Mouse (Mus musculus) heart, embryonic 14.5 days (tissue): ENCODE data around the gene Dkk1. TPM values are rescaled to one million over a fixed set of nuclear protein-coding genes. Genes with fewer than 3 reads are reported as not detected.

ENCODE experiments used
- ATAC-seq: fragments of 200-750 bp; cut with Nextera tagmentation; 2 replicates; pipeline ENCODE4 v1.8.0; 2017; ENCODE audit warnings: low read depth, moderate TSS enrichment; ENCODE audit not compliant: insufficient number of reproducible peaks, insufficient read depth, low FRiP score
- H3K27ac ChIP-seq, 2 experiments: fragments of 200-500 bp in 1 of 2; fragments of 300-500 bp in 1 of 2; sonication (generic) in 1 of 2; replicated peaks in 1 of 2; 2 replicates each; pipeline ENCODE4 v1.5.1; 2012 to 2014; ENCODE audit warnings: low read depth in 2 of 2, low read length in 2 of 2, control low read depth in 1 of 2, mild to moderate bottlenecking in 1 of 2, mixed read lengths in 1 of 2; ENCODE audit not compliant: control insufficient read depth in 1 of 2, insufficient read depth in 1 of 2
- H3K27me3 ChIP-seq: fragments of 300-500 bp; sonication (generic); 2 replicates; pipeline ENCODE4 v1.6.1; 2014; ENCODE audit warnings: mild to moderate bottlenecking, low read length, control low read depth; ENCODE audit not compliant: control insufficient read depth, insufficient read depth
- H3K36me3 ChIP-seq: fragments of 300-500 bp; sonication (generic); 2 replicates; pipeline ENCODE4 v1.6.1; 2014; ENCODE audit warnings: mild to moderate bottlenecking, control low read depth, low read length, mixed read lengths; ENCODE audit not compliant: control insufficient read depth, insufficient read depth
- H3K4me1 ChIP-seq, 2 experiments: fragments of 200-500 bp in 1 of 2; fragments of 300-500 bp in 1 of 2; sonication (generic) in 1 of 2; 2 replicates each; pipeline ENCODE4 v1.6.1; 2012 to 2014; ENCODE audit warnings: low read length in 2 of 2, control low read depth in 1 of 2, mixed read lengths in 1 of 2; ENCODE audit not compliant: control insufficient read depth in 2 of 2, insufficient read depth in 2 of 2
- H3K4me2 ChIP-seq: fragments of 300-500 bp; sonication (generic); 2 replicates; pipeline ENCODE4 v1.6.1; 2014; ENCODE audit warnings: mild to moderate bottlenecking, low read length
- H3K4me3 ChIP-seq, 2 experiments: fragments of 200-500 bp in 1 of 2; fragments of 300-500 bp in 1 of 2; sonication (generic) in 1 of 2; 2 replicates each; pipeline ENCODE4 v1.5.1; 2012 to 2014; ENCODE audit warnings: low read length in 2 of 2, mild to moderate bottlenecking in 2 of 2, control low read depth in 1 of 2, low read depth in 1 of 2, moderate library complexity in 1 of 2; ENCODE audit not compliant: control insufficient read depth in 1 of 2, insufficient read depth in 1 of 2
- H3K9ac ChIP-seq: fragments of 300-500 bp; sonication (generic); 2 replicates; pipeline ENCODE4 v1.6.1; 2014; ENCODE audit warnings: mild to moderate bottlenecking, low read length
- H3K9me3 ChIP-seq: fragments of 300-500 bp; sonication (generic); 2 replicates; pipeline ENCODE4 v1.6.1; 2016; ENCODE audit warnings: low read length, control low read depth; ENCODE audit not compliant: control insufficient read depth
- WGBS: fragments of 180-500 bp; shearing (Covaris S2); extraction: QIAGEN DNeasy Blood & Tissue Kit; methylation state at CpG from one replicate; pipeline ENCODE4 v1.1.7; 2014; 5-methylcytosine and 5-hydroxymethylcytosine counted together
- polyA plus RNA-seq: library from polyadenylated mRNA; unstranded; fragments of >200 nt; fragmentation: Nextera tagmentation; extraction: Ambion mirVana; gene quantifications from 2 replicates; pipeline ENCODE4 v1.2.1, GENCODE M21; 2014

The Dkk1 gene
- 0.08 and 0.28 TPM in 2 replicates for polyA plus RNA-seq

GRCm38 (mm10) chr19:30549044-30549853, at the start of gene Dkk1:
TSS of gene Dkk1 (minus strand) at chr19:30549665.
- Histone ChIP-seq H3K9me3 (no peaks in the 10 kb centered on the region), H3K27ac (no peak within 1 kb of the TSS), H3K4me2 (peak within 1 kb of the TSS; percentile 79), H3K27me3 (peaks cover 51% of the 10 kb centered on the region), H3K4me3 (peak within 1 kb of the TSS; percentile 39 to 44), H3K9ac (peak within 1 kb of the TSS; percentile 30; the same call in 1 of the 2 replicates), H3K36me3 (no peaks in the 10 kb centered on the region), H3K4me1 (peaks cover 4 to 19% of the 10 kb centered on the region in 2 experiments; a peak in 3 of 4 replicates)
- 1% methylated on average over 24 of the region's 26 CpGs for WGBS
- no peak for ATAC-seq

- H3K9ac ChIP-seq, result no peak overlapping the region
- H3K36me3 ChIP-seq, result no peaks in the 10 kb centered on the region
- no peak overlapping the region for H3K4me3 ChIP-seq
- H3K27me3 ChIP-seq, result no peaks in the 10 kb centered on the region
- no peak overlapping the region for H3K27ac ChIP-seq
- no peak overlapping the region for H3K4me2 ChIP-seq
- ATAC-seq, result no peak
- H3K9me3 ChIP-seq, result no peaks in the 10 kb centered on the region
- WGBS, result 78% methylated on average over 3 of the region's 3 CpGs
- H3K4me1 ChIP-seq, result no peaks in the 10 kb centered on the region
These were observed 36.9 kb upstream of the Dkk1 start for GRCm38 (mm10) chr19:30586366-30586765.

- Histone ChIP-seq H3K27ac (no peak overlapping the region), H3K27me3 (no peaks in the 10 kb centered on the region), H3K9me3 (no peaks in the 10 kb centered on the region), H3K4me3 (no peak overlapping the region), H3K4me2 (no peak overlapping the region), H3K36me3 (no peaks in the 10 kb centered on the region), H3K9ac (no peak overlapping the region), H3K4me1 (no peaks in the 10 kb centered on the region)
- no peak for ATAC-seq
- WGBS, result 82% methylated on average over 6 of the region's 6 CpGs
These were observed 15.1 kb upstream of the Dkk1 start for GRCm38 (mm10) chr19:30564516-30564915.

DNA sequence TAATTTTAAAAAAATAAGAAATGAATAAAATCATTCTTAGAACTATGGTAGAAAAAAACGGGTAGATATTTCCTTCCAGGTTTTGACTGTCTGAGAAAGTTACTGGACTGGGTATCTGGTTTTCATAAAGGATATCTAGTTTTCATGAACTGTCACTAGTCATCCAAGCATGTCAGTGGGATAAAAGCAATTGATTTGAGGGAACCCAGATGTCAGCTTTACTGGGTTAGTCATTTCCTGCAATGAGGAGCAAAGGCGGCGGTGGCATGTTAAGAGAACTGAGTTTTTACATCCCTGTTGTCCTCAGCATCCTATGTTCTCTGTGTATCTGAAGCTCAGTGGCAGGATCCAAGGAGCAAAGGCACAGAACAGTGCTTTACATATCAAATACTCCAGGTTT, 14.4 kb upstream of the Dkk1 start:
- Histone ChIP-seq H3K9me3 (no peaks in the 10 kb centered on the region), H3K4me3 (no peak overlapping the region), H3K4me1 (no peaks in the 10 kb centered on the region), H3K4me2 (no peak overlapping the region), H3K36me3 (no peaks in the 10 kb centered on the region), H3K9ac (no peak overlapping the region), H3K27ac (no peak overlapping the region), H3K27me3 (no peaks in the 10 kb centered on the region)
- ATAC-seq, result no peak
- 58% methylated on average over 3 of the region's 3 CpGs for WGBS

DNA sequence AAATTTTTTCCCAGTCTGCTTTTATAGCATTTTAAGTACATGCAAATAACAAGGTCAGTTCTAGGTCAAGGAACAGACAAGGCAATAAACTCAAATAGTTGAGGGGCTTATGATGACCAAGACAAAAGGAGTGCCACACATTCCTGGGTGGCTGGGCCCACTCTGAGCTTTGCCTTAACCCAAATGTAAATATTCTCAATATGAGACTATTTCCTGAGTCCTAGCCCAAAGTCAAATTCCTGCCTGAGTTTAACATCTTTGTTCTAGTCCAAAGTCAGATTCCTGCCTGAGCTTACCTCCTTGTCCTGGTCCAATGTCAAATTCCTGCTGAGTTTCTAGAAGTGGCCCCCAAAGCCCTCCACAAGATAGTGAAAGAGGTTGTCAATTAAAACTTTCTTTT, 8.6 kb upstream of the Dkk1 start:
- Histone ChIP-seq H3K27ac (no peak overlapping the region), H3K27me3 (no peaks in the 10 kb centered on the region), H3K9me3 (no peaks in the 10 kb centered on the region), H3K4me2 (no peak overlapping the region), H3K9ac (no peak overlapping the region), H3K4me3 (no peak overlapping the region), H3K36me3 (no peaks in the 10 kb centered on the region), H3K4me1 (peaks cover 0 to 4% of the 10 kb centered on the region in 2 experiments; a peak in 1 of 4 replicates)
- no peak for ATAC-seq

GRCm38 (mm10) chr19:30554467-30554881, 5.0 kb upstream of the Dkk1 start:
- H3K27me3 ChIP-seq, result peaks cover 26% of the 10 kb centered on the region
- H3K9me3 ChIP-seq, result no peaks in the 10 kb centered on the region
- H3K4me3 ChIP-seq, result peak overlapping the region; percentile 26 to 35
- H3K4me1 ChIP-seq, result peaks cover 4 to 8% of the 10 kb centered on the region in 2 experiments; a peak in 3 of 4 replicates
- H3K4me2 ChIP-seq, result peak overlapping the region; percentile 66
- H3K27ac ChIP-seq, result no peak overlapping the region
- WGBS, result 1% methylated on average over 12 of the region's 12 CpGs
- H3K9ac ChIP-seq, result peak overlapping the region; percentile 56
- no peaks in the 10 kb centered on the region for H3K36me3 ChIP-seq
- ATAC-seq, result no peak

DNA sequence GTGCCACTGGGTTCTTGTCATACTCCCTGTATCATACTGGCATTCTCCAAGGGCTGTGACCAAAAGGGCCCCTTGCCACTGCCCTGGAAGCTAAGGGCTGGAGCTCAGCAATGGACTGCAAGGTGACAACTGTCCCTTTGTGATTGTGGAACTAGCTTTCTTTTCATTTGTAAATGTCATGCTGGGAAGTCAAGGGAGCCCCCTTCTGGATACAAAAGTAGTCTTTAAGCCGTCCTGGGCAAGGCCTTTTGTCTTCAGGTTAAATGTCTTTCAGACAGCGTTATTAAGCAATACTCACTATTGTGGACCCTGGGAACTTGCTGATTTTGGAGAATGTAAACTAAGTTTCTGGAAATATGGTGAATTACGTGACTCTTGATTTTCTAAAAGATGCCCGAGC, 4.3 kb upstream of the Dkk1 start:
- WGBS, result 25% methylated on average over 4 of the region's 4 CpGs
- Histone ChIP-seq H3K27ac (no peak overlapping the region), H3K9me3 (no peaks in the 10 kb centered on the region), H3K4me2 (no peak overlapping the region), H3K4me1 (peaks cover 7 to 14% of the 10 kb centered on the region in 2 experiments; a peak in 3 of 4 replicates), H3K4me3 (no peak overlapping the region), H3K36me3 (no peaks in the 10 kb centered on the region), H3K27me3 (peaks cover 33% of the 10 kb centered on the region), H3K9ac (no peak overlapping the region)
- no peak for ATAC-seq
